Mouse (Mus musculus) liver, embryonic 12.5 days (tissue): ENCODE measurements around the gene Senp3. TPM values are rescaled to one million over a fixed set of nuclear protein-coding genes. Genes with fewer than 3 reads are reported as not detected.
"Not testable (repeated sequence)": the region's sequence is repeated elsewhere in the genome, so short reads cannot be mapped to it uniquely, and the experiment has no call there.

Source experiments
- ATAC-seq: fragments of 200-750 bp; cut with Nextera tagmentation; 2 replicates; pipeline ENCODE4 v1.8.0; 2017; ENCODE audit warnings: moderate number of reproducible peaks, mild to moderate bottlenecking, moderate library complexity
- H3K27ac ChIP-seq: fragments of 300-500 bp; sonication (generic); 2 replicates; pipeline ENCODE4 v1.5.1; 2016; ENCODE audit warnings: mild to moderate bottlenecking
- H3K27me3 ChIP-seq: fragments of 300-500 bp; sonication (generic); replicated peaks from 2 replicates; pipeline ENCODE4 v1.6.1; 2016; ENCODE audit warnings: mild to moderate bottlenecking, moderate library complexity
- H3K36me3 ChIP-seq: fragments of 300-500 bp; sonication (generic); 2 replicates; pipeline ENCODE4 v1.6.1; 2016; ENCODE audit warnings: mild to moderate bottlenecking, moderate library complexity
- H3K4me1 ChIP-seq: fragments of 300-500 bp; sonication (generic); 2 replicates; pipeline ENCODE4 v1.6.1; 2016
- H3K4me2 ChIP-seq: fragments of 300-500 bp; sonication (generic); 2 replicates; pipeline ENCODE4 v1.6.1; 2016; ENCODE audit warnings: mild to moderate bottlenecking, moderate library complexity
- H3K4me3 ChIP-seq: fragments of 300-500 bp; sonication (generic); 2 replicates; pipeline ENCODE4 v1.5.1; 2016; ENCODE audit warnings: mild to moderate bottlenecking, moderate library complexity
- H3K9ac ChIP-seq: fragments of 300-500 bp; sonication (generic); 2 replicates; pipeline ENCODE4 v1.6.1; 2016; ENCODE audit warnings: mild to moderate bottlenecking, moderate library complexity
- H3K9me3 ChIP-seq: fragments of 300-500 bp; sonication (generic); replicated peaks from 2 replicates; pipeline ENCODE4 v1.6.1; 2016; ENCODE audit warnings: mild to moderate bottlenecking, moderate library complexity
- WGBS: fragments of 180-500 bp; shearing (Covaris S2); methylation state at CpG from one replicate; pipeline ENCODE4 v1.1.7; 2016; ENCODE audit not compliant: insufficient replicate concordance; 5-methylcytosine and 5-hydroxymethylcytosine counted together
- microRNA counts: library from miRNA; unstranded; fragments of <30 nt; microRNA quantifications from one replicate; lab custom pipeline; 2017
- microRNA-seq: library from miRNA; unstranded; fragments of <30 nt; microRNA quantifications from one replicate; pipeline ENCODE4, GENCODE M21; 2017
- polyA plus RNA-seq: library from polyadenylated mRNA; unstranded; fragments of >200 nt; fragmentation: Nextera tagmentation; extraction: Ambion mirVana; gene quantifications from 2 replicates; pipeline ENCODE4 v1.2.1, GENCODE M21; 2016

Senp3 gene
- polyA plus RNA-seq, 1 experiment from 2014 or later = 56.2 TPM

DNA sequence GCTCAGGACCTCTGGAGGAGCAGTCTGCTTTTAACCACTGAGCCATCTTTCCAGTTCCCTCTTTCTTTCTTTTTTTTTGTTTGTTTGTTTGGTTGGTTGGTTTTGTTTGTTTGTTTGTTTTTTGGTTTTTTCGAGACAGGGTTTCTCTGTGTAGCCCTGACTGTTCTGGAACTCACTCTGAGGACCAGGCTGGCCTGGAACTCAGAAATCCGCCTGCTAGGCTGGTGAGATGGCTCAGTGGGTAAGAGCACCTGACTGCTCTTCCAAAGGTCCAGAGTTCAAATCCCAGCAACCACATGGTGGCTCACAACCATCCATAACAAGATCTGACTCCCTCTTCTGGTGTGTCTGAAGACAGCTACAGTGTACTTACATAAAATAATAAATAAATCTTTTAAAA is 57.5 kb downstream of the Senp3 start:
- not testable (repeated sequence) for H3K9ac ChIP-seq, H3K9me3 ChIP-seq, H3K4me3 ChIP-seq, H3K36me3 ChIP-seq, H3K4me2 ChIP-seq, ATAC-seq, H3K27ac ChIP-seq, H3K27me3 ChIP-seq
- 73% methylated on average over 2 of the region's 2 CpGs for WGBS
- H3K4me1 ChIP-seq = peaks cover 41% of the 10 kb centered on the region

MicroRNAs within 50 kb of the gene (microRNA counts, 519-probe panel; counts per million panel counts)
- microRNA mmu-miR-1934 (lab: Ali Mortazavi, UCI) (582 counts per million, percentile 70 among the panel's probes with 10 or more counts), microRNA mmu-miR-467f (lab: Ali Mortazavi, UCI) (582 counts per million, percentile 70 among the panel's probes with 10 or more counts)

Small RNAs within 50 kb of the gene (microRNA-seq; reads per million reads assigned to microRNA genes)
- 14.8 reads per million, percentile 27 among the genes with 10 or more reads in this experiment for gene Mir1934
- gene Mir467f = not detected

Other genes starting within 250 kb of the Senp3 start
- gene Dnah2, start 133.0 kb downstream of the Senp3 start, polyA plus RNA-seq = 0.06 and 0.17 TPM in 2 replicates
- gene Efnb3, start 121.9 kb downstream of the Senp3 start, polyA plus RNA-seq = 1.7 and 2.3 TPM in 2 replicates
- gene Wrap53, start 101.8 kb downstream of the Senp3 start, polyA plus RNA-seq = 24.3 and 27.1 TPM in 2 replicates
- gene Trp53, start 101.7 kb downstream of the Senp3 start, polyA plus RNA-seq = 110 TPM in 2 replicates
- 38.3 and 39.8 TPM in 2 replicates for gene Atp1b2, start 76.1 kb downstream of the Senp3 start, polyA plus RNA-seq
- 33.0 and 34.9 TPM in 2 replicates for gene Shbg, start 64.2 kb downstream of the Senp3 start, polyA plus RNA-seq
- gene Sat2, start 60.1 kb downstream of the Senp3 start, polyA plus RNA-seq = 11.5 and 12.4 TPM in 2 replicates
- gene Fxr2, start 49.1 kb downstream of the Senp3 start, polyA plus RNA-seq = 22.5 and 23.4 TPM in 2 replicates
- gene Sox15, start 26.8 kb downstream of the Senp3 start, polyA plus RNA-seq = not detected in 2 replicates
- gene Mpdu1, start 19.4 kb downstream of the Senp3 start, polyA plus RNA-seq = 38.2 and 39.4 TPM in 2 replicates
- 14.5 and 15.0 TPM in 2 replicates for gene Cd68, start 15.9 kb downstream of the Senp3 start, polyA plus RNA-seq
- gene Eif4a1, start 9.7 kb downstream of the Senp3 start, polyA plus RNA-seq = 393 and 408 TPM in 2 replicates
- gene Tnfsf13, start 3.7 kb upstream of the Senp3 start, polyA plus RNA-seq = 0.14 and 0.23 TPM in 2 replicates
- gene Tnfsf12, start 13.8 kb upstream of the Senp3 start, polyA plus RNA-seq = 3.3 and 3.6 TPM in 2 replicates
- 0.72 and 0.98 TPM in 2 replicates for gene Tnfsfm13, start 14.0 kb upstream of the Senp3 start, polyA plus RNA-seq
- 17.4 and 20.2 TPM in 2 replicates for gene Polr2a, start 76.6 kb upstream of the Senp3 start, polyA plus RNA-seq
- gene Slc35g3, start 79.9 kb upstream of the Senp3 start, polyA plus RNA-seq = not detected in 2 replicates
- gene Zbtb4, start 83.8 kb upstream of the Senp3 start, polyA plus RNA-seq = 0.43 and 0.70 TPM in 2 replicates
- gene Chrnb1, start 113.9 kb upstream of the Senp3 start, polyA plus RNA-seq = 0.63 and 0.64 TPM in 2 replicates
- gene Fgf11, start 119.8 kb upstream of the Senp3 start, polyA plus RNA-seq = 0.45 and 0.48 TPM in 2 replicates
- gene Tmem102, start 123.5 kb upstream of the Senp3 start, polyA plus RNA-seq = 0.59 and 0.72 TPM in 2 replicates
- gene Gm39566, start 133.2 kb upstream of the Senp3 start, polyA plus RNA-seq = not detected in 2 replicates
- not detected in 2 replicates for gene Spem2, start 136.4 kb upstream of the Senp3 start, polyA plus RNA-seq
- not detected in 2 replicates for gene Spem1, start 140.1 kb upstream of the Senp3 start, polyA plus RNA-seq
- 1.3 and 1.4 TPM in 2 replicates for gene Nlgn2, start 155.7 kb upstream of the Senp3 start, polyA plus RNA-seq
- gene Tmem256, start 156.4 kb upstream of the Senp3 start, polyA plus RNA-seq = 330 and 338 TPM in 2 replicates
- 37.0 and 37.7 TPM in 2 replicates for gene Plscr3, start 164.3 kb upstream of the Senp3 start, polyA plus RNA-seq
- gene Tnk1, start 176.6 kb upstream of the Senp3 start, polyA plus RNA-seq = 1.2 and 1.4 TPM in 2 replicates
- gene Tmem95, start 195.9 kb upstream of the Senp3 start, polyA plus RNA-seq = not detected in 2 replicates
- 1.3 TPM in 2 replicates for gene Kctd11, start 199.3 kb upstream of the Senp3 start, polyA plus RNA-seq
- 7.6 and 8.1 TPM in 2 replicates for gene Acap1, start 213.5 kb upstream of the Senp3 start, polyA plus RNA-seq
- gene 2810408A11Rik, start 218.9 kb upstream of the Senp3 start, polyA plus RNA-seq = 2.3 TPM in 2 replicates
- 4.5 and 5.7 TPM in 2 replicates for gene Neurl4, start 219.0 kb upstream of the Senp3 start, polyA plus RNA-seq
- gene Gps2, start 231.8 kb upstream of the Senp3 start, polyA plus RNA-seq = 125 TPM in 2 replicates
- 2,199 and 2,266 TPM in 2 replicates for gene Eif5a, start 239.9 kb upstream of the Senp3 start, polyA plus RNA-seq